Mouse (Mus musculus) brain, embryonic 14.5 days (tissue): ENCODE results near the gene Atp6v1a. TPM values are rescaled to one million over a fixed set of nuclear protein-coding genes. Genes with fewer than 3 reads are reported as not detected.

Experiments
- DNase-seq: peaks from one replicate; pipeline ENCODE4 v3.0.0-alpha.2; 2011; ENCODE audit warnings: low read depth
- CTCF ChIP-seq: fragments of 200-500 bp; IDR thresholded peaks from 2 replicates; pipeline ENCODE4 v1.5.1; 2012; ENCODE audit warnings: inconsistent platforms, mild to moderate bottlenecking, moderate library complexity, borderline replicate concordance; ENCODE audit not compliant: insufficient read depth, insufficient read length; ENCODE audit errors: extremely low read depth
- POLR2A ChIP-seq: fragments of 200-500 bp; IDR thresholded peaks from 2 replicates; pipeline ENCODE4 v1.6.1; 2012; ENCODE audit warnings: mild to moderate bottlenecking, inconsistent platforms, borderline replicate concordance; ENCODE audit not compliant: poor library complexity, insufficient read depth, insufficient read length, severe bottlenecking; ENCODE audit errors: extremely low read depth
- polyA plus RNA-seq: library from polyadenylated mRNA; depleted of rRNA; stranded (reverse); fragments of >200 nt; gene quantifications from 2 replicates; pipeline ENCODE4 v1.2.3, GENCODE M21; 2012

Gene Atp6v1a
- polyA plus RNA-seq, 1 experiment, result 84.2 TPM

- no peak for DNase-seq
- TF ChIP-seq CTCF, result no peak
- no peak for TF ChIP-seq POLR2A
Measured at GRCm38 (mm10) chr16:44103806-44104766, 35.4 kb downstream of the Atp6v1a start.

GRCm38 (mm10) chr16:44102925-44103324, 36.6 kb downstream of the Atp6v1a start:
- no peak for TF ChIP-seq POLR2A
- no peak for TF ChIP-seq CTCF
- no peak for DNase-seq

GRCm38 (mm10) chr16:44101181-44101710, 38.3 kb downstream of the Atp6v1a start:
- no peak for DNase-seq
- no peak for TF ChIP-seq POLR2A
- no peak for TF ChIP-seq CTCF

- TF ChIP-seq CTCF (no peak), POLR2A (no peak)
- no peak for DNase-seq
Measured at GRCm38 (mm10) chr16:44099377-44099776, 40.1 kb downstream of the Atp6v1a start.

GRCm38 (mm10) chr16:44087650-44088049, 51.9 kb downstream of the Atp6v1a start:
- no peak for DNase-seq
- TF ChIP-seq POLR2A (no peak), CTCF (no peak)

- TF ChIP-seq POLR2A, result 0 out of 2 replicates have a peak, but pooled peaks have one; percentile 29
- TF ChIP-seq CTCF, result peak; percentile 75
- peak; percentile 93 for DNase-seq
Measured at GRCm38 (mm10) chr16:44063025-44063894, 76.2 kb downstream of the Atp6v1a start, which contains the start of gene Gramd1c. Gene Gramd1c (minus strand): TSS chr16:44063345.

- no peak for DNase-seq
- TF ChIP-seq CTCF, result no peak
- no peak for TF ChIP-seq POLR2A
Measured at GRCm38 (mm10) chr16:44061341-44061740, 78.2 kb downstream of the Atp6v1a start.

- DNase-seq, result no peak
- TF ChIP-seq POLR2A (no peak), CTCF (no peak)
Measured at GRCm38 (mm10) chr16:44060604-44061286, 78.8 kb downstream of the Atp6v1a start.

GRCm38 (mm10) chr16:44058745-44059144, 80.8 kb downstream of the Atp6v1a start:
- TF ChIP-seq POLR2A (no peak), CTCF (peak; percentile 87)
- peak; percentile 79 for DNase-seq

GRCm38 (mm10) chr16:44055766-44056165, 83.7 kb downstream of the Atp6v1a start:
- DNase-seq, result peak; percentile 29
- TF ChIP-seq POLR2A, result no peak
- no peak for TF ChIP-seq CTCF
